Mouse (Mus musculus): ENCODE data around the gene Plac1.

Plac1 gene

GRCm38 (mm10) chrX:53107127-53107526 is 132.8 kb downstream of the Plac1 start:
- no peak for DNase-seq (ENCODE audit: low spot score)

DNA sequence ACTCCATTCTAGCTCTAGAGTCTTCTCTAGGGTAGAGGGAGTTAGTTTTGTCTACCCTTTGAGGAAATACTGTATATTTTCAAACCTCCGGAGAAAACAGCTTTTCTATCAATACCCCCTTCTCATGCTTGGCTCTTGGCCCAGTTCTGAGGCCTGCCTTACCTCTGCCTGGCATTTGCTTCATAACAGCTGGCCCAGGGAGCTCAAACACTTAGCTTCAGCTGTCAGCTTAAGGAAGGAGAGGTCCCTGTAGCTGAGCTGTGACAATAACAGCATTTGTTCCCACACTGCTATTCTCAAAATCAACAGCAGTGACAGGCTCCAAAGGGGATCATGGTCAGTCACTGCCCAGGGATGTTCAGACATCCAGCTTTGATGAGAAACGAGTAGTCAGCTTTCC is 138.7 kb downstream of the Plac1 start:
- no peak for DNase-seq (ENCODE audit: low spot score)

DNA sequence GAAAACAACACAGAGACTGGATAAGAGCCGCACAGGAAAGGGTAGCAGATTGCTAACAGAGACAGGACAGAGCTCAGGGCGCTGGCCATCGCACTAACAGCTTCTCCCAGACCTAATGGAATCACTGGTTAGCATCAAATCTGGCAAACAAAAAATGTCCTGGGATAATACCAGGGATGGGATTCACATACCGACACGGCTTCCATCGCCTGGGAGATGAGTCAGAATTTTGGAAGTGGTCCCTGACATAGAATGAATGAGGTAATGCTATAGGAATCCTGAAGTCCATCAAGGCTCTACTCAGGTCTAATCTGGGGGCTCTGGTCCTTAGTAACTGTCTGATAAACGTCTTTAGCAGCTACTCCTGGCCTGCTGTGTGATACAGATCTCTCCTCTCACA is 140.0 kb downstream of the Plac1 start:
- DNase-seq (ENCODE audit: low spot score): no peak

- no peak for DNase-seq (ENCODE audit: low spot score)
These were observed 140.6 kb downstream of the Plac1 start for GRCm38 (mm10) chrX:53099266-53099665.

DNA sequence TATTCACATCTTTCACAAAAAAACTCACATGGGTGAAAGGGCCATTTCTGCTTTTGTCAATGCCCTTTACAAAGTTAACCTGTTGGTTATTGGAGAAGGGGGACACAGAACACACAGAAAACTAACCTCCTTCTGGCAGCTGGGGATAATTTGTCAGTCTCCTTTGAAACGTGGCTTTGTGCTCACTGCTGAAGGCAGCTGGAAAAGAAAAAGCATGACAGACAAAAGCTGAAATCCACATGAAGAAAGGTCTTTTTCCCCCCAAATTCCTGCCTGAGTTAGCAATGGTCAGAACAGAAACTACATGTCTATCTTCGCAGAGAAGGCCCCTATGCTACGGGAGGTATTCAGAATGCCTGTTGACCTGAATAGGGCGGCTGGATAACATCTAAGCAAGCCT is 141.6 kb downstream of the Plac1 start:
- DNase-seq (ENCODE audit: low spot score): no peak

DNA sequence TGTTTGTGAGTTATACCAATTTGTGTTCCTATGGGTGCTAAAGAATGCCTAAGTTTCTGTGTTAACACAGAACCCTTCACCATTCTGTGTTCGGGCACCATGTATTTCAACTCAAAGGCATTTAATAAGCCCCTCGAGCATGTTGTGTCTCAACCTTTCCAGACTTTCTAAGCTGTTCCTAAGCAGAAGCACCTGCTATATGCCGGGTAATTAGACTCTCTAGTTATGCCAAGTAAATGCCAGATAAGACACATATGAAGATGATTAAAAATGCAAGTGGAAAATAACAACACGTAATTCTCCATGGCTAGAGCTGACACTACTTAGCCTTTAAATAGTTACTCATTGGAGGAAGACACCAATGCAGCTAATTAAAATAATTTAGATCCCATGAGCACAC is 142.1 kb downstream of the Plac1 start:
- no peak for DNase-seq (ENCODE audit: low spot score)

DNA sequence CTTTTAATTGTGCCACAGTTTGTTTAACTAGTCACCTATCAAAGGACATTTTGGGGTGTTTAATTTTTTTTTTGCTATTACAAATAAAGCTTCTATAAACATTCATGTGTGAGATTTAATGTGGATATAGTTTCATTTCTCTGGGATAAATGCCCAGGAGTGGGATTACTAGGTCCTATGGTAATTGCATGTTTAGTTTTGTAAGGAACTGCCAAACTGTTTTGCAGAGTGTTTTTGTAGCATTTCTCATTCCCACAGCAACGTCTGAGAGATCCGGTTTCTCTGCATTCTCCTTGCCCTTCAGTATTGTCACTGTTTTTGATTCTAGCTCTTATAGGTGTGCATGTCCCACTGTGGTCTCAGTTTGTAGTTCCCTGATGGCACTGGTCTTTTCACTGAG is 146.5 kb downstream of the Plac1 start:
- no peak for DNase-seq (ENCODE audit: low spot score)

GRCm38 (mm10) chrX:53088663-53089292 is 151.1 kb downstream of the Plac1 start:
- DNase-seq (ENCODE audit: low spot score): no peak

- DNase-seq (ENCODE audit: low spot score): no peak
These were observed 152.7 kb downstream of the Plac1 start for GRCm38 (mm10) chrX:53087202-53087601.

DNA sequence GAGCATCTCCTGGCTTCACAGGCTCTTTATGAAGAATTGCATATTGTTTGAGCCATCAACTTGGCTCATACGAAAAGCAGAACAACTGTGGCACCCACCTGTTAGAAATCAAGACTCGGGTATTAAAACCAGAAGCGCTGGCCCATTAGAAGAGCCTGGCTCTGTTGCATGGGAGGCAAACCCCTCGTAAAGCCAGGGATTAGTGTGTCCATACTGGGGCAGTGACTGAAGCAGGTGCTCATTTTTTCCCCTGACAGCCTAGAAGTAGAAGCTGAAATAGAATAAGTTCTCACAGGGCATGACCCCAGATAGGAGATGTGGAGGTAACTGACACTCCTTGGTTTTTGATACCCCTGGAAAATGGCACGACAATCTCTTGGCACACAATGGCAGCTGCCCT is 154.4 kb downstream of the Plac1 start:
- DNase-seq (ENCODE audit: low spot score): no peak

GRCm38 (mm10) chrX:53064406-53064805 is 175.5 kb downstream of the Plac1 start:
- DNase-seq (ENCODE audit: low spot score): no peak

- no peak for DNase-seq (ENCODE audit: low spot score)
These were observed 180.4 kb downstream of the Plac1 start for GRCm38 (mm10) chrX:53059426-53060007.

DNA sequence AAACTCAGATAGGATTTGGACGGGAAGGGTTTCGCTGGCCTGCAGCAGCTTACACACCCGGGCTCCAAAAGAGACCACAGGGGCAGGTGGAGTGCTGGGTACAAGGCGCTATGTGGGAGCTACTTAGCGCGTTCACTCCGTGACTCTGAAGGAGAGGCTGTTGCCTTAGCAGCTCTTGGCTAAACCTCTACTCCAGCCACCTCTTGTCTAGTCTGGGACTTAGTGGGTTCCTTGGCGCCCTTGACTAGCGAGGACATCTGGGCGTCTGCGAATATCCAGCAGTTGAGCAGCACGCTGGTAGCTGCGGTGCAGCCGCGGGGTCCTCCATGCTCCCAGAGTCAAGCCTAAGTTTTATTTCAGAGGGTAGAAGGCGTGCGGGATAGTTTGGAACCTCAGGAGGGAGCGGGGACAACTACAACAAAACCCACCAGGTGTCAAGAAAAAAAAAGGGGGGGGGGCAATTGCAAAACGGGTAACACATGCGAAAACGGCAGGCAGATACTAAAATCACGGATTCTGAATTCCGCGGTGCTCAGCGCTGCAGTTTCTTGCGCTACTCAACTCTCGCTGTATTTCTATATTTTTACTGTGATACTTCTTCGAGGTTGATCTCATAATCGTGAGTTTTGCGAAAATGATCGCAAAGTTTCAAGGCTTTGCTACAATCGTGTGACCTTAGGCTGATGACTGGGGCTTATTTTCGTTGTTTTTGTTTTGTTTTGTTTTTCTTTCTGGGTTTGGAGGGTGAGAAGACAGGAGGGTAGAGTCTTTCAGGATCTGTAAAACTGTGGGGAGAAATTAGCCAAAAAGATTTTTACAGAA is 181.2 kb downstream of the Plac1 start:
- peak; percentile 0 for DNase-seq (ENCODE audit: low spot score)

- no peak for DNase-seq (ENCODE audit: low spot score)
These were observed 182.2 kb downstream of the Plac1 start for GRCm38 (mm10) chrX:53057760-53058090.

DNA sequence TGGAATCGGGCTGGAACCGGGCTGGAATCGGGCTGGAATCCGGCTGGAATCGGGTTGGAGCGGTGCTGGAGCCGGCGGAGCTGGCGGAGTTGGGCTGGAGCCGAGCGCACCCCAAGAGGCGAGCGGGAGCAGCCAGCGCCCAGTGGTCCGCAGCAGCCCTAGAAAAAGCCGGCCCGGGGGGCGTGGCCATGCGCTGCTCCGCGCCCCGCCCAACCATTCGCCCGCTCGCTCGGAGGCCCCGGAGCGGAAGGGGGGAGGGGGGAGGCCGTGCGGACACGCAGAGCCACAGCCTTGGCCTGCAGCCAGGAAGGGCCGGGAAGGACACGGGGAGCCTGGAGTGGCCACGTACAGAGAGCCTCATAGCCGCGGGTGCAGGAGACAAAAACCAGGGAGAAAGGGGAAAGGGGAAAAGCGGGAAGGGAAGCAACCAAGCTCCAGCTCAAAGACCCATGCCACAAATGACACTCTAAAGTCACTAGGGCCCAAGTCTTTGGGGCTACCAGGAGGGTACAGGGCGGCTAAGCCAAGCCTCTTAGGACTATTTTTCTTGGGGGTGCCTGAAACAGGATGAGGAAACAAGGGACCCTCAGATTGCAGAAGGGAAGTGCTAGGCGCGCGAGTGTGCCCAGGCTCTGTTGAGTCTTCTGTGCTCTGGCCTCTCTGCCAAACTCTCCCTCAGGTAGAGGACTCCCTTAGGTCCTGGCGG is 182.7 kb downstream of the Plac1 start:
- peak; percentile 45 for DNase-seq (ENCODE audit: low spot score)

GRCm38 (mm10) chrX:53056627-53057026 is 183.3 kb downstream of the Plac1 start:
- DNase-seq (ENCODE audit: low spot score): peak; percentile 2

GRCm38 (mm10) chrX:53055771-53056170 is 184.1 kb downstream of the Plac1 start:
- DNase-seq (ENCODE audit: low spot score): no peak

- DNase-seq (ENCODE audit: low spot score): no peak
These were observed 186.0 kb downstream of the Plac1 start for GRCm38 (mm10) chrX:53053885-53054284.

DNA sequence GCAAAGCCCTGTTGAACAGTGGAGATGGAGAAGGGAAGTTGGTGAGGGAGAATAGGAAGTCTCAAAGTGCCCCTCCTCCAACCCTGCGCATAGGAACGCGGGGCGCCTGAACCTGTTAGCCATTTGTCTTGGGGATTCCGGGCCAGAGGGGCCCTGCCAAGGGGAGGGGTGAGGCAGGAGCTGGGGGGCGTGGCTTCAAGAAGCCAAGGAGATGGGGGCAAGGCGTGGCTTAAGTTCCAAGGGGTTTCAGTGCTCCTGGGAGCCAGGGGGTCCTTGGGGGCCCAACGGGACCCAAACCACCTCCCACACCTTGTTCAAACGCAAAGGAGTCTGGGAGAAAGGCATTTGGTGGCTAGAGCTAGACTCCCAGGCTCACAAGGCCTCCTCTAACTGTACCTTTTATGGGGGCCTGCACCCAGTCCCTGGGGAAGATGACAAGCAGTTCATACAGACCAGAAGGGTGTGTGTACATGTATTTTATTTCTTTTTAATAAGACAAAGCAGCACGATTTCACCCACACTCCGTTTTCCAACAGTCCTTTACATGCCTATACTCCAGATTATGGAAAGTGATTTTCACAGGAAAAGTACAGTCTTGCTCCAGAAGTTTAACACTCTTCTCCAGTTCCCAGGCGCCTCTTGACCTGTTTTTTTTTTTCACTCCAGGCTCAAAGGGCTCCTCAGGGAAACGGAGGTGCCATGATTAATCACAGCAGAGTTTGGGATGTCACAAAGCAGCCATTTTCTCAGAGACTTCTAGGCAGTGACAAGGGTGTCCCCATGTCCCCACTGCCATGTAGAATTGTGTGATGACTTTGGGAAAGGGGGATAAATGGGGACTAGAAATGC is 187.0 kb downstream of the Plac1 start:
- no peak for DNase-seq (ENCODE audit: low spot score)

GRCm38 (mm10) chrX:53050353-53050752 is 189.6 kb downstream of the Plac1 start:
- DNase-seq (ENCODE audit: low spot score): no peak

GRCm38 (mm10) chrX:53049196-53049595 is 190.7 kb downstream of the Plac1 start:
- DNase-seq (ENCODE audit: low spot score): no peak

DNA sequence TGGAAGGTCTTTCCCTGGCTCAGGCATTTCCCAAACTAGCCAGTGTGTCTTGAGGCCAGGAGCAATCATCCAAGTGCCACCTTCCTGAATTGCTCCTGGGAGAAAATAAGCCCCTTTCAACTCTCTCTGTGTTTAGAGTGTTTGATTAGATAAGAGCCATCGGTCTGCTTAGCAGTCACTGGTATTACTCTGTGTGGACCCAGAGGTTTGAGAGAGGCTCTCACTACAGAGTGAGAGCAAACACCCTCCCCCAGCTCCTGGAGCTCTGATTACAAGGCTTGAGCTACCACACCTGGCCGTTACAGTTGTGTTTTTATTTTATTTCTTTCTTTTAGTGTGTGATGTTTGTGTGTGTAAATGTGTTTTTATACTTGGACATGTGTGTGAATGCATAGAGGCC is 193.0 kb downstream of the Plac1 start:
- DNase-seq (ENCODE audit: low spot score): no peak

Measured in T-cell, adult 2 months (primary cell).